Comparison of ENCODE assay signal across 20 mouse cellular contexts in the genomic region with DNA sequence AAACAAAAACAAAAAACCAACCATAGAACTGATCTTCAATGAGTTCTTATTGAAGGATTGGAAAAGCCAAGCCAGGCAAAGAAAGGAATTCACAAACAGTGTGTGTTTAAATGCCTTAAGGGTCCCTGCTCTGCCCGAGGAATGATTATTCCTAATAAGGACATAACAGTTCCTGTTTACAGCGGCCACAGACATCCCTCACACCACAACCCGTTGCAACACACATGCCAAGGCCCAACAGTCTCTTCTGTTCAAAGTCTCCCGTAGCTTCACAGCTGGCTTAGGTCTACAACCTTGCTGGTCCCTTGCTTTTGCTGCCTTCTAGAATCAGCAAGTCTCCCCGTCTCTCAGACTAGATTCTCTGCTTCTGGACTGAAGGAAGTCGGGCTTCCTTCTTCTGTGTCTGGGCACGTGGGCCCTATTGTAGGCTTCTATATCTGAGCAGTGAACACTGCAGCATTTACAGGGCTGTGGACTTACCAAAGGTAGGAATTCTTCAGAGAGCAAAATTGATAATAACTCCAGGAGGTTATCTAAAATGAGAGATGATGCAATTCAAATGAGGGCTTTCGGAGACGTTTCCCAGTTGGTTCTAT. TPM values are rescaled to one million over a fixed set of nuclear protein-coding genes. Genes with fewer than 3 reads are reported as not detected.
A peak's percentile ranks its signal among the peaks of the same experiment; 100 is the strongest.
DNase-seq lines count a peak whose midpoint lies in the region; ATAC-seq and TF ChIP-seq lines count a peak whose summit lies in the region.
"Had no signal": no experiment of that assay in that cellular context is flagged by ENCODE, and none has a peak within 500 bp of the region (broad histone marks: within the 10 kb centered on the region; RNA-seq: fewer than 3 reads in every experiment).

No protein-coding gene starts in this region.

- intact Hi-C loops in heart, adult 2 months (cut with DNase I), result no loop called here

- no peaks in the 10 kb centered on the region for H3K79me2 ChIP-seq in heart, adult 2 months (replicated peaks; ENCODE audit: control insufficient read depth, insufficient read depth, low read length)

- no peaks in the 10 kb centered on the region for H3K36me3 ChIP-seq in heart, adult 2 months (ENCODE audit: control insufficient read depth, insufficient read depth, low read length)
- H3K36me3 ChIP-seq in lung, embryonic 14.5 days (ENCODE audit: insufficient read depth), result no peaks in the 10 kb centered on the region
- H3K36me3 ChIP-seq in embryonic facial prominence, embryonic 15.5 days, result no peaks in the 10 kb centered on the region
- H3K36me3 ChIP-seq: heart, embryonic 10.5 days; limb, embryonic 15.5 days; midbrain, embryonic 13.5 days had no signal

- TF ChIP-seq POLR2A in heart, adult 2 months (IDR thresholded peaks at IDR 0.05; ENCODE audit: insufficient read depth, low read depth, low read length), result no peak

- H3K9ac ChIP-seq in heart, adult 2 months (ENCODE audit: low read depth, low read length), result no peak overlapping the region
- H3K9ac ChIP-seq in lung, embryonic 14.5 days, result 0 out of 2 replicates have a peak overlapping the region, but pooled peaks have one; percentile 17
- no peak overlapping the region for H3K9ac ChIP-seq in embryonic facial prominence, embryonic 15.5 days
- H3K9ac ChIP-seq: limb, embryonic 15.5 days; midbrain, embryonic 13.5 days had no signal

- ATAC-seq in lung, embryonic 14.5 days (ENCODE audit: insufficient read depth), result peak; percentile 82
- no peak for ATAC-seq in embryonic facial prominence, embryonic 15.5 days (ENCODE audit: insufficient number of reproducible peaks, low FRiP score, low TSS enrichment, low read depth)
- ATAC-seq in megakaryocyte, adult 5-6 weeks (ENCODE audit: poor library complexity, severe bottlenecking), result peak; percentile 95
- ATAC-seq: hindbrain, embryonic 16.5 days; midbrain, embryonic 13.5 days had no signal

- DNase-seq in heart, adult 11 months, result peak; percentile 74
- no peak for DNase-seq in heart, adult 2 months
- DNase-seq in lung, embryonic 14.5 days, result peak; percentile 74
- no peak for DNase-seq in lung, adult 18-20 months
- no peak for DNase-seq in right cerebral cortex, adult 18-20 months
- DNase-seq in adrenal gland, postnatal 14 days, result no peak
- DNase-seq: adrenal gland, adult 8-10 months; cerebellum, adult 11-12 months; cerebellum, postnatal 36 days; gastrocnemius, postnatal 14 days; heart, postnatal 10 days; kidney, postnatal 10 days; layer of hippocampus, adult 9-11 months; thymus, adult 18-20 months had no signal

- H3K27ac ChIP-seq in heart, adult 2 months, result no peak overlapping the region
- peak overlapping the region; percentile 59 for H3K27ac ChIP-seq in lung, embryonic 14.5 days (ENCODE audit: low read depth)
- peak overlapping the region; percentile 55 for H3K27ac ChIP-seq in embryonic facial prominence, embryonic 15.5 days (replicated peaks)
- H3K27ac ChIP-seq: heart, embryonic 10.5 days; limb, embryonic 15.5 days; midbrain, embryonic 13.5 days had no signal

- no peaks in the 10 kb centered on the region for H3K9me3 ChIP-seq in lung, embryonic 14.5 days (ENCODE audit: low read depth, low read length)
- no peaks in the 10 kb centered on the region for H3K9me3 ChIP-seq in embryonic facial prominence, embryonic 15.5 days (replicated peaks)
- H3K9me3 ChIP-seq: heart, embryonic 10.5 days; limb, embryonic 15.5 days; midbrain, embryonic 13.5 days had no signal

- no peaks in the 10 kb centered on the region for H3K4me1 ChIP-seq in heart, adult 2 months (ENCODE audit: control insufficient read depth, insufficient read depth, low read length)
- H3K4me1 ChIP-seq in lung, embryonic 14.5 days (ENCODE audit: insufficient read depth), result peaks cover 10% of the 10 kb centered on the region; the same call in 1 of the 2 replicates
- H3K4me1 ChIP-seq in embryonic facial prominence, embryonic 15.5 days, result peaks cover 34% of the 10 kb centered on the region

- no peak overlapping the region for H3K4me3 ChIP-seq in heart, adult 2 months
- no peak overlapping the region for H3K4me3 ChIP-seq in lung, embryonic 14.5 days (ENCODE audit: low read depth, low read length)
- no peak overlapping the region for H3K4me3 ChIP-seq in embryonic facial prominence, embryonic 15.5 days (replicated peaks)
- H3K4me3 ChIP-seq: heart, embryonic 10.5 days; limb, embryonic 15.5 days; midbrain, embryonic 13.5 days had no signal

- TF ChIP-seq EP300 in heart, adult 2 months (IDR thresholded peaks at IDR 0.05; ENCODE audit: insufficient read depth, low read depth, low read length), result no peak

- H3K27me3 ChIP-seq in heart, adult 2 months (ENCODE audit: control insufficient read depth, insufficient read depth, low read length), result no peaks in the 10 kb centered on the region
- no peaks in the 10 kb centered on the region for H3K27me3 ChIP-seq in lung, embryonic 14.5 days (ENCODE audit: insufficient read depth, low read length)
- no peaks in the 10 kb centered on the region for H3K27me3 ChIP-seq in embryonic facial prominence, embryonic 15.5 days
- H3K27me3 ChIP-seq: limb, embryonic 15.5 days; midbrain, embryonic 13.5 days had no signal

- WGBS in heart, adult 2 months, result 49% methylated on average over 9 of the region's 9 CpGs
- WGBS in lung, embryonic 14.5 days, result 40% methylated on average over 9 of the region's 9 CpGs
- 46% methylated on average over 9 of the region's 9 CpGs for WGBS in embryonic facial prominence, embryonic 15.5 days

- no peak for TF ChIP-seq CTCF in heart, adult 2 months (IDR thresholded peaks at IDR 0.05)
- TF ChIP-seq CTCF in lung, embryonic 14.5 days (IDR thresholded peaks at IDR 0.05; ENCODE audit: low read depth), result no peak

- no peak overlapping the region for H3K4me2 ChIP-seq in lung, embryonic 14.5 days
- H3K4me2 ChIP-seq in embryonic facial prominence, embryonic 15.5 days (replicated peaks), result no peak overlapping the region
- H3K4me2 ChIP-seq: limb, embryonic 15.5 days; midbrain, embryonic 13.5 days had no signal

RNA-seq across cellular contexts. Expression of a gene that starts 45.4 kb away (rescaled TPM):
- 1 to 10 TPM; 3.5 to 4.2 TPM for total RNA-seq in heart, adult 2 months (2021)
- 4.4 and 5.6 TPM in 2 replicates for polyA plus RNA-seq in heart, adult 2 months (2012; rRNA removed)
- polyA plus RNA-seq in lung, embryonic 14.5 days (2014; fragmentation: Nextera tagmentation; extraction: Ambion mirVana), result 36.4 and 38.8 TPM in 2 replicates
- polyA plus RNA-seq in embryonic facial prominence, embryonic 15.5 days (2015; fragmentation: Nextera tagmentation; extraction: Ambion mirVana), result 42.3 and 49.1 TPM in 2 replicates
- total RNA-seq in megakaryocyte, adult 5-6 weeks (2015), result 0.07 TPM in 1 of 2 replicates, not detected in the other
- total RNA-seq in megakaryocyte, adult 5-6 weeks (2017), result not detected in 2 replicates
- total RNA-seq in adrenal gland, postnatal 14 days (2021), result 43.0 and 46.3 TPM in 2 replicates

Comparison
In these comparisons a context has a peak if more than half of its experiments do, and no peak if none do; other contexts are left out.
1. DNase-seq: peak in heart, adult 11 months (single experiment) and lung, embryonic 14.5 days (single experiment); none in heart, adult 2 months (0 of 2), lung, adult 18-20 months (0 of 2), right cerebral cortex, adult 18-20 months (single experiment) and adrenal gland, postnatal 14 days (single experiment).
2. RNA of a gene that starts 45.4 kb away (total RNA-seq): 43.0 to 46.3 TPM in adrenal gland, postnatal 14 days and 3.5 to 4.2 TPM in heart, adult 2 months; 0.07 TPM in megakaryocyte, adult 5-6 weeks; every median in the first group is over 4 times any median in the second.